Mouse (Mus musculus) embryo, embryonic 10 days (tissue): ENCODE results near the gene Ergic3.

ENCODE experiments used
- DNase-seq: peaks from one replicate; pipeline ENCODE4 v3.0.0-alpha.2; 2015; ENCODE audit warnings: low spot score

Gene Ergic3

GRCm38 (mm10) chr2:156066126-156066525, 58.3 kb downstream of the Ergic3 start:
- no peak for DNase-seq
